Mouse (Mus musculus) midbrain, postnatal 0 days (tissue): ENCODE measurements around the gene Dcx. TPM values are rescaled to one million over a fixed set of nuclear protein-coding genes. Genes with fewer than 3 reads are reported as not detected.

Experiments used
- ATAC-seq: fragments of 200-750 bp; cut with Nextera tagmentation; 2 replicates; pipeline ENCODE4 v1.8.0; 2017; ENCODE audit warnings: moderate number of reproducible peaks, mild to moderate bottlenecking, moderate TSS enrichment, moderate library complexity; ENCODE audit not compliant: low FRiP score
- DNase-seq: peaks from one replicate; pipeline ENCODE4 v3.0.0-alpha.2; 2015; ENCODE audit warnings: low spot score
- H3K27ac ChIP-seq: fragments of 300-500 bp; sonication (generic); 2 replicates; pipeline ENCODE4 v1.5.1; 2014; ENCODE audit warnings: low read depth, mild to moderate bottlenecking, low read length, mixed read lengths
- H3K27me3 ChIP-seq: fragments of 300-500 bp; sonication (generic); 2 replicates; pipeline ENCODE4 v1.6.1; 2014; ENCODE audit warnings: low read length, control low read depth, mixed read lengths; ENCODE audit not compliant: insufficient read depth
- H3K36me3 ChIP-seq: fragments of 300-500 bp; sonication (generic); 2 replicates; pipeline ENCODE4 v1.6.1; 2014; ENCODE audit warnings: low read length, control low read depth, mixed read lengths; ENCODE audit not compliant: insufficient read depth
- H3K4me1 ChIP-seq: fragments of 300-500 bp; sonication (generic); 2 replicates; pipeline ENCODE4 v1.6.1; 2014; ENCODE audit warnings: mild to moderate bottlenecking, control low read depth, antibody characterized with exemption, low read length, mixed read lengths; ENCODE audit not compliant: insufficient read depth
- H3K4me2 ChIP-seq: fragments of 300-500 bp; sonication (generic); 2 replicates; pipeline ENCODE4 v1.6.1; 2014; ENCODE audit warnings: low read depth, mild to moderate bottlenecking, low read length, mixed read lengths; ENCODE audit not compliant: poor library complexity, severe bottlenecking
- H3K4me3 ChIP-seq: fragments of 300-500 bp; sonication (generic); 2 replicates; pipeline ENCODE4 v1.5.1; 2014; ENCODE audit warnings: low read depth, mild to moderate bottlenecking, low read length, moderate library complexity
- H3K9ac ChIP-seq: fragments of 300-500 bp; sonication (generic); replicated peaks from 2 replicates; pipeline ENCODE4 v1.6.1; 2014; ENCODE audit warnings: mild to moderate bottlenecking, low read length, moderate library complexity, mixed read lengths; ENCODE audit not compliant: poor library complexity, severe bottlenecking
- H3K9me3 ChIP-seq: fragments of 300-500 bp; sonication (generic); 2 replicates; pipeline ENCODE4 v1.6.1; 2016; ENCODE audit warnings: low read length, control low read depth
- CTCF ChIP-seq: IDR thresholded peaks from 2 replicates; pipeline ENCODE4 v1.5.1; 2016; ENCODE audit warnings: antibody characterized with exemption, mild to moderate bottlenecking
- WGBS: fragments of 180-500 bp; shearing (Covaris S2); extraction: QIAGEN DNeasy Blood & Tissue Kit; methylation state at CpG from one replicate; pipeline ENCODE4 v1.1.7; 2014; 5-methylcytosine and 5-hydroxymethylcytosine counted together
- polyA plus RNA-seq: library from polyadenylated mRNA; unstranded; fragments of >200 nt; fragmentation: Nextera tagmentation; extraction: Ambion mirVana; gene quantifications from 2 replicates; pipeline ENCODE4 v1.2.1, GENCODE M21; 2015
- total RNA-seq: library from RNA; depleted of rRNA; stranded (reverse); fragments of >200 nt; gene quantifications from 2 replicates; pipeline ENCODE4 v1.2.3, GENCODE M21; 2014

The Dcx gene
- total and polyA plus RNA-seq, 2 experiments from 2014 or later, result 134 to 245 TPM

DNA sequence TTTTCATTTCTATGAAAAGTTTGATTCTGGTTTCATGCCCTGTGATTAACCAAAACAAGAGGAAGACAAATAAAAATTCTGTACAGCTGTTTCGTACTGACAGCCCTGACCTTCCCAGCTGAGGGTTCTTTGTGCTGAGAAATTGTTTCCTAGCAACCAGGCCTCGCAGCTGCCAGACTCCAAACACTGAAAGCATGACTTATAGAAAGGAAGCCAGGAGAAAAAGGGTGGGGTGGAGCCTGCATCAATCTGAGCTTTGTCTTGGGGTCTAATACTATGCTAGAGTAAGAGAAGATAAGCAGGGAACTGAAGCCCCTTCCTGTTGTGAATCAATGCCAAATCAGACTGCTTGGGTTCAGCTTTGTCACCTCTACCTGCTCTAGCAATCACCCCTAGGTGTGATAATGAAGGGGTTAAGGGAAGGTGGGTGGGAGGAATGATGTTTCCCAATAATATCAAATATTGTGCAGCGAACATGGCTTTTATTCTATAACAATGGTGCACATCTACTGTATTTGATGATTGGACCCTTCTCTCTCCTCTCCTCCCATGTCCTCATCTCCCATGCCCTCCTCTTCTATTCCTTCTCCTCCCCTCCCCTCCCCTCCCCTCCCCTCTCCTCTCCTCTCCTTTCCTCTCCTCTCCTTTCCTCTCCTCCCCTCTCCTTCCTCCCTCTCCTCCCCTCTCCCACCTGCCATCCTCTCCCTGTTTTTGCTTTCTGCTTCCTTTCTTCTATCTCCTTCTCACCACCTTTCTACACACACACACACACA, 26.2 kb downstream of the Dcx start:
- 0 out of 2 replicates have a peak overlapping the region, but pooled peaks have one; percentile 57 for H3K27ac ChIP-seq
- no peaks in the 10 kb centered on the region for H3K27me3 ChIP-seq
- H3K9ac ChIP-seq, result no peak overlapping the region
- no peak for TF ChIP-seq CTCF
- no peaks in the 10 kb centered on the region for H3K36me3 ChIP-seq
- H3K4me1 ChIP-seq, result no peaks in the 10 kb centered on the region
- no peaks in the 10 kb centered on the region for H3K9me3 ChIP-seq
- ATAC-seq, result 0 out of 2 replicates have a peak, but pooled peaks have one; percentile 36
- DNase-seq, result peak; percentile 64
- no peak overlapping the region for H3K4me3 ChIP-seq
- WGBS, result 30% methylated on average over 3 of the region's 3 CpGs
- H3K4me2 ChIP-seq, result no peak overlapping the region

GRCm38 (mm10) chrX:143904689-143905088, 28.4 kb downstream of the Dcx start:
- TF ChIP-seq CTCF, result no peak
- Histone ChIP-seq H3K4me3 (no peak overlapping the region), H3K9ac (no peak overlapping the region)

GRCm38 (mm10) chrX:143902300-143902699, 30.8 kb downstream of the Dcx start:
- no peaks in the 10 kb centered on the region for H3K9me3 ChIP-seq
- DNase-seq (peak; percentile 66), ATAC-seq (peak; percentile 87)
- no peaks in the 10 kb centered on the region for H3K27me3 ChIP-seq
- H3K4me3 ChIP-seq, result no peak overlapping the region
- H3K4me1 ChIP-seq, result no peaks in the 10 kb centered on the region
- TF ChIP-seq CTCF, result no peak
- H3K36me3 ChIP-seq, result no peaks in the 10 kb centered on the region
- H3K27ac ChIP-seq, result peak overlapping the region; percentile 55
- 23% methylated on average over 8 of the region's 8 CpGs for whole genome bisulfite sequencing
- no peak overlapping the region; the same call in 1 of the 2 replicates for H3K9ac ChIP-seq
- no peak overlapping the region for H3K4me2 ChIP-seq

More at GRCm38 (mm10) chrX:143904689-143905088, 28.4 kb downstream of the Dcx start:
- Histone ChIP-seq H3K4me1 (no peaks in the 10 kb centered on the region), H3K4me2 (no peak overlapping the region), H3K27me3 (no peaks in the 10 kb centered on the region), H3K36me3 (no peaks in the 10 kb centered on the region), H3K27ac (no peak overlapping the region), H3K9me3 (no peaks in the 10 kb centered on the region)
- ATAC-seq (no peak), DNase-seq (no peak)
- 35% methylated on average over 2 of the region's 2 CpGs for WGBS

DNA sequence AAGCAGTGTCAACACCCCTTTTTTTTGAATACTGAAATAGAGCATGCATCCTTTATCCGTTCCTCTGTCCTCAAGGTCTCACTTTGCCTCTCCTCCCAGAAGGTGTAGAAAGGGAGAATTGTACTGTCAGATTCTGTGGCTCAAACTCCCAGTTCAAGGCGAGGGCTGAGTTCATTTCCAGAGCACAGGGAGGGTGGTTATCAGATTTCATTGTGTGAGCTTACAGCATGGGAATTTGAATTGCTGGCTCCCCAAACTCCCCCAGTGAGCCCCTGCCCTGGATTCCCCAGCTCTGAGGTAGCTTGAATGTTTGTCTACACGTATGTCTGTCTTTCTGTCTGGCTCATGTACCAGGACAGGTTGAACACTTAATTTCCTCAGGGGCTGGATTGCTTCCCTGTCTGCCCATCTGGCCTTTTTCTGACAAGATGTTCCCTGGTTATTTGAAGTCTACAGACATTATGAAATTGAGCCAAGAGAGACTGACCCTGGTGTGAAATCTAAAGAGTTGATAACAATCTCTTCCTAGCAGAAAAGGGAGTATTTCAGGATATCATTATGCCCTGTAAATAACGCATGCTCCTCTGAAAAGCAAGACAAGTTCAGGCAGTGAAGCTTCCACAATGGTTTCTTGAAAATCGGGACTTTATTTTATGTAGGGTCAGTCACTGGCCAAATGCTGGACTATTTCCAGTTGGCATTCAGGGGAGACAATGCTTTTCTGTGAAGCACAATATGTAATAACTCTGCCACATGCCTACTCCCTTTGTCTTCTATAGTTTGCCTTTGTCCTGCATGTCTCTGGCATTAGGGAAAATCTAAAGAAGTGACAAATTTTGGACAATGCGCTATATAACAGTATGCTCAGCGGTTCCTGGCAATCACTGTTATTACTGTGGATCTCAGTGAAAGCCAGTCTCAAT, 35.5 kb downstream of the Dcx start:
- H3K9ac ChIP-seq, result no peak overlapping the region
- H3K27ac ChIP-seq, result no peak overlapping the region
- WGBS, result 53% methylated on average over 7 of the region's 7 CpGs
- no peak overlapping the region for H3K4me3 ChIP-seq
- TF ChIP-seq CTCF, result no peak
- DNase-seq (no peak), ATAC-seq (no peak)
- no peaks in the 10 kb centered on the region for H3K4me1 ChIP-seq
- no peaks in the 10 kb centered on the region for H3K9me3 ChIP-seq
- H3K36me3 ChIP-seq, result no peaks in the 10 kb centered on the region
- H3K4me2 ChIP-seq, result no peak overlapping the region
- H3K27me3 ChIP-seq, result no peaks in the 10 kb centered on the region

DNA sequence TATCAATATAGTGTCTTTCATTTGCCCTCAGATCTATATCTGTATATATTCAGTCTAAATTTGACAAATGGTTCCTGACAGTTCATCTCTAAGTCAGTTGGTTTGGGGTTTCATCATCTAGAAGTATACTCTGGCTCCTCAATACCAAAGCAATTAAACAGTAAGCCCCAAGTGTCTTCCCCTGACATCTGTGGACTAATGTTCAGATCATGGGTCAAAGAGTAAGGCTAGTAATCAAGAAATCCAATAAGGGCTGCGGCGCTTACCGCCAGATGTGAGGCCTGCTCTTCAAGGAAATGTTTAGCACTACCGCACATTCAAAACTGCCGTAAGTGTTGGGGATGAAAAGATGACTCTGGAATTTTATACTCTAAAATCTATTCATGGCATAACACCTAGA, 36.2 kb downstream of the Dcx start:
- no peak for TF ChIP-seq CTCF
- H3K9ac ChIP-seq, result no peak overlapping the region
- H3K4me2 ChIP-seq, result no peak overlapping the region
- DNase-seq, result no peak
- H3K4me1 ChIP-seq, result no peaks in the 10 kb centered on the region
- WGBS, result 79% methylated on average over 5 of the region's 5 CpGs
- no peaks in the 10 kb centered on the region for H3K9me3 ChIP-seq
- no peak overlapping the region for H3K27ac ChIP-seq
- ATAC-seq, result no peak
- H3K36me3 ChIP-seq, result no peaks in the 10 kb centered on the region
- no peak overlapping the region for H3K4me3 ChIP-seq
- no peaks in the 10 kb centered on the region for H3K27me3 ChIP-seq
